Mouse (Mus musculus) adrenal gland, postnatal 36 days (tissue): Measurements from ENCODE around the gene Hnrnpul2. TPM values are rescaled to one million over a fixed set of nuclear protein-coding genes. Genes with fewer than 3 reads are reported as not detected.

Experiments used
- DNase-seq, 2 experiments: peaks; one replicate each; pipeline ENCODE4 v3.0.0; 2021; ENCODE audit warnings: mixed read lengths in 1 of 2
- long read RNA-seq, 2 experiments: library from polyadenylated mRNA; stranded (forward); transcript quantifications; one replicate each; pipeline ENCODE4 v2.0.0; 2021; ENCODE audit warnings: borderline sequencing depth in 2 of 2
- total RNA-seq, 2 experiments: library from RNA; stranded (reverse); gene quantifications; 2 replicates each; pipeline ENCODE4 v1.2.3; 2021

Hnrnpul2 gene
- total RNA-seq, result 10 to 100 TPM; 61.8 to 67.6 TPM
- long read RNA-seq, experiment 1, partial matches to known transcripts, result 1 of 2 reads
- long read RNA-seq, experiment 1, other reads (novel, unspliced or antisense), result 1 of 2 reads
- long read RNA-seq, experiment 2, full-length matches to known transcripts, result 1 of 4 reads
- long read RNA-seq, experiment 2, partial matches to known transcripts, result 3 of 4 reads
- long read RNA-seq, experiment 2, other reads (novel, unspliced or antisense), result 0 of 4 reads

GRCm38 (mm10) chr19:8819596-8820423 is at the start of gene Hnrnpul2:
Gene Hnrnpul2 (plus strand): TSS chr19:8820010.
- DNase-seq, result peak; percentile 99

DNA sequence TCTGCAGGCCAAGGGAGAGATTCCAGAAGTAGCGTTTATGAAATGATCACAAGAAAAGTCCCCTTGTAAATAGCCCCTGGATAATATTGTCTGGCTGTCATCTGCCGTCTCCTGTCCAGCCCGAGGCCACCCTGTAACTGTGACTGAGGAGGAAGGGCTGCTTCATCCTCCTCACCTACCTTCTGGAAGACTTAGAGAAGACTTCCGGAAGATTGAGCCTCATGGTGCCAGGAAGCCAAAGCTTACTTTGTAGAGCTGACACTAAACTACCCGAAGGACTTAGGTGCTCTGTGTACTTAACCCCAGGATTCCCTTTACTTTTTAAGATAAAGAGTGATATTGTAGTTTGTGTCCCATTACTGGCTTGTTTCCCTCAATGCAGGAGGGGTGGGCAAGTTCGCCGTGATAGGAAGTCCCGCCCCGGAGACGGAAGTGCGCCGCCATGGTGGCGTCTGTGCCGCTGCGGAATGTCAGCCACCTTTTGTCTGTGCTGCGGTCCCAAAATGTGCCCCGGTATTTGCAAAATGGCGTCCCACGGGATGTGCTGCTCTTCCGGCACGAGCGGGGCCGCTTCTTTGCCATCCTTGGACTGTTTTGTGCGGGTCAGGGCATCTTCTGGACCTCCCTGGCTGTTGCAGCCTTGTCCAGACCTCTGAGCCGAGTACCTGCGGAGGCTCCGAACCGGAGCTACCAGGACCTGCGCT is 49.1 kb upstream of the Hnrnpul2 start, which contains the start of gene Tmem223:
Gene Tmem223 (plus strand): TSS at position 430 of the 704 bp plus-strand sequence.
- peak; percentile 88 to 92 for DNase-seq

DNA sequence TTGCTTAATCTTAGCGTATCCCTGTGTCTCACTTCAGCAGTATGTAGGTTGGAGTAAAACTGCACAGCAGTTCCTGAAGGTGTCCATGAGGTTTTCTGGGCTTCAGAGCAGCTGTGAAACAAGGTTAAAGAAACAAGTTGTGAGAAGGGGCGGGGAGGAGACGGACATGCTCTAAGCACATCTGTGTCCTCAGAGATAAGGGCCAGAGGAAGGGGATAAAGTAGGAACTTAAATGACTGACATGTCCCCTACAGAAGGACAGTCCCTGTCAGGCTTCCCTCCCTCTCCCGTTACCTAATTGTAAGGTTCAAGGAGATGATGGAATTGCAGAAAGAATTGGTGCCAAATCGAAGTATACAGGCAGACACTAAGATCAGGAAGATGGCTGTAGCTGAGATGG is 46.8 kb upstream of the Hnrnpul2 start:
- DNase-seq, result no peak

GRCm38 (mm10) chr19:8773409-8773808 is 46.4 kb upstream of the Hnrnpul2 start:
- DNase-seq, result no peak

DNA sequence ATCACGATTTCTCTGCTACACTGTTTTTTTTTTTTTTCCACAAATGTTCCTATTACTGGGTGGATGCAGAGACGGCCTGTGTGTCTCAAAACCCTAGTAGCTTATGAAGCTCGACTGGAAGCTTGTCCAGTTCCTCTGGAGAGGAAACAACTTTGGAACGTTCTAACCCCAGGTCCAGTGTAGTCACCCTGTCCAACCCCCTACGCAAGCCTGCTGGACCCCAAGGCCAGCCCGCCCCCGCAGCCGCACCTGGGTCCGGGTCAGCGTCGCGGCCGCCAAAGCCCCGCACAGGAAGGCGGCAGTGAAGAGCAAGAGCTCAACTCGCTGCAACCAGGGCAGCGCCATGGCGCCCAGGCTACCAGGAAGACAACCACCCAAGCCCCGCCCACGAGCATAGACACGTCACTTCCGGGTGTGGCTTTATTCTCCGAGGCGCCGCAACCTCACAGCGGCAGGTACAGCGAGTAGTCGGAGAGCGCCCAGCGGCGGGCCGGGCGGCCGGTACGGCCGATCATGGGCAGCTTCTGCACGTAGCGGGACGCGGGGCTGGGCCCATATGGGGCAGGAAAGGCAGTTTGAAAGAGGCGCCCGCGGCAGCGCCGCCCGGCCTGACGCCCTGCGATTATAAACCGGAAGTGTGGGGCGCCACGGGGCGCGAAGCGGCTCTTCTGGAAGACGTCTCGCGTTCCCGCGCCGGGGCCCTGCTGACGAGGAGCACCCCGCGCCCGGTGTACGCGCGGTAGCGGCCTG is 45.5 kb upstream of the Hnrnpul2 start, which contains the start of gene Tmem179b:
Gene Tmem179b (minus strand): TSS at position 382 of the 750 bp plus-strand sequence.
- peak; percentile 97 for DNase-seq

DNA sequence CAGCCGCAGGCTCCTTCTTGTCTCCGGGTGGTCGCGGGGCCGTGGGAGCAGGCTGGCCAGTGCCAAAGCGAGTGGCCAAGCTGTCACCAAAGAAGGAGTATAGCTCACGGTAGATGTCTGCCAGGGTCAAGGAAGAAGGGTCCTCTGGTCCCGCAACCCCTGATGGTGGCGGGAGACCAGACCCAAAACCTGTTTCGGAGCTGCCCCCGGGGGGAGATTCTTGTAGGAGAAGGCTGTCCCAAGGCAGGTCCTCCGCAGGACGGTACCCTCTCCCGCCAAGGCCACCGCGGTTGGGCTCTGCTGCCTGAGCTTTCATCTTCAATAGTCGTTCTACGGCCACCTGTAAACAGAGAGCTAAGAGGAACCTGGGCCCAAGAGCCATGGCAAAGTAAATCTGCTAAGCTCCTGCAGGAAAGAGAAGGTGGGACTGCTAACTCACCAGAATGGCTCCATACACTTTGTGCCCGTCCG is 44.8 kb upstream of the Hnrnpul2 start:
- peak; percentile 48 to 64 for DNase-seq

DNA sequence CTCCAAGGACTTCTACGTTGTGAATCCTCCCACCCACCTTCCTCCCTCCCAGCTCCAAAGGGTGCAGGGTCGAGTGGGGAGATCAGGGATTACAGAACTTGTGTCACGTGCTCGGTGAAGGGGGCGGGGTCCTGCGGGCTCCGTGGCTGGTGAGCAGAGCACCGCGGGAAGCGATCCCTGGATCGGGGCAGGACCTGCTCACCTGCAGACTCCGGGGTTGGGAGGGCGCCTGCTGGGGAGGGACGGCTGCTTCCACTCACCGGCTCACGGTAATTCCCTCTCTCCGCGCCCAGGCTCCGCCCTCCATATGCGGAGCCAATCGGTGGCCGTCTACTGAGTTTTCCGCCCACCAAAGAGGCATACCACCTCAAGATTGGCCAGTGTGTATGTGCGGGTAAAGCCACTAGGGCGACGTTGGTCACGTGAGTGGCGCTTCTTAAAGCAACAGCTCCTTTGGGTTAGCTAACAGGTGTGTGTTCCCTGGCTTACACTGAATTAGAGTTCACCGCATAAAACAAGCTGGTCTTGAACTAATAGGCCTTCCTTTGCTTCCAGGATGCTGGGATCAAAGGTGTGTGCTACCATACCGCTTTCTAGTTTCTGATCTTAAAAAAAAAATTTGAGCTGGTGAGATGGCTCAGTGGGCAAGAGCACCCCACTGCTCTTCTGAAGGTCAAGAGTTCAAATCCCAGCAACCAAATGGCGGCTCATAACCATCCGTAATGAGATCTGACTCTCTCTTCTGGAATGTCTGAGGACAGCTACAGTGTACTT is 33.6 kb upstream of the Hnrnpul2 start, which contains the start of gene Taf6l:
Gene Taf6l (minus strand): TSS at position 410 of the 774 bp plus-strand sequence.
- DNase-seq, result peak; percentile 92 to 93

- DNase-seq, result no peak
Observed at GRCm38 (mm10) chr19:8788521-8788920, 31.3 kb upstream of the Hnrnpul2 start.

GRCm38 (mm10) chr19:8789171-8789570 is 30.6 kb upstream of the Hnrnpul2 start:
- no peak for DNase-seq

DNA sequence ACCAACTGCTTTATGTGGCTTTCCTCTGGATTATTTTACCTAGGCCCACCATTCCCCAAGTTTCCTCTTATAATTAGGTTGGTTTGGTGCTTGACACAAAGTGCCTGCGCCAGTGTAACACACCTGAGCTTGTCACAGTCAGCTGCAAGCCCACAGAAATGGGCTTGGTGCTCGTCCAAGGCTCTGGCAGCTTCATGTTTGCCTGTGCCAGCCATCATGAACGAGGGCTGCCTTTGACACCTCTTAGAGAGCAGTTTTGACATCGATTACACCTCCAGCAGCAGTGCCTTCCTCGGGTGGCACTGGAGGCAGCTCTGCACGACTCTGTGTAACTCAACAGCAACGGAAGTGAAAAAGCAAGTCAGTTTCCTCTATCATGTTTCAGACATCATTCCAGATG is 29.6 kb upstream of the Hnrnpul2 start:
- no peak for DNase-seq

GRCm38 (mm10) chr19:8798264-8798946 is 21.4 kb upstream of the Hnrnpul2 start, which contains the start of gene Polr2g:
Gene Polr2g (minus strand): TSS chr19:8798577.
- peak; percentile 91 to 94 for DNase-seq

DNA sequence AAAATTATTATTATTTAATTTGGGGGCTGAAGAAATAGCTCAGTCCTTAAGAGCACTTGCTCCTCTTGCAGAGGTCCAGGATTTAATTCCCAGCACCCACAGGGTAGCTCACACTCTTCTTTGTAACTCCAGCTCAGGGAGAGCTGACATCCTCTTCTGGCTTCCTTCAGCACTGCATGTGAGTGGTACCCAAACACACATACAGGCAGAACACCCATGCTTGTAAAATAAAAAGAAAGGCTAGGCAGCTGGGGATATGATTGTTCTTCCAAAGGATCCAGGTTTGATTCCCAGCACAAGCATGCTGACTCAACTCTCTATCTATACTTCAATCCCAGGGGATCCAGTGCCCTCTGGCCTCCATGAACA is 20.9 kb upstream of the Hnrnpul2 start:
- no peak for DNase-seq

DNA sequence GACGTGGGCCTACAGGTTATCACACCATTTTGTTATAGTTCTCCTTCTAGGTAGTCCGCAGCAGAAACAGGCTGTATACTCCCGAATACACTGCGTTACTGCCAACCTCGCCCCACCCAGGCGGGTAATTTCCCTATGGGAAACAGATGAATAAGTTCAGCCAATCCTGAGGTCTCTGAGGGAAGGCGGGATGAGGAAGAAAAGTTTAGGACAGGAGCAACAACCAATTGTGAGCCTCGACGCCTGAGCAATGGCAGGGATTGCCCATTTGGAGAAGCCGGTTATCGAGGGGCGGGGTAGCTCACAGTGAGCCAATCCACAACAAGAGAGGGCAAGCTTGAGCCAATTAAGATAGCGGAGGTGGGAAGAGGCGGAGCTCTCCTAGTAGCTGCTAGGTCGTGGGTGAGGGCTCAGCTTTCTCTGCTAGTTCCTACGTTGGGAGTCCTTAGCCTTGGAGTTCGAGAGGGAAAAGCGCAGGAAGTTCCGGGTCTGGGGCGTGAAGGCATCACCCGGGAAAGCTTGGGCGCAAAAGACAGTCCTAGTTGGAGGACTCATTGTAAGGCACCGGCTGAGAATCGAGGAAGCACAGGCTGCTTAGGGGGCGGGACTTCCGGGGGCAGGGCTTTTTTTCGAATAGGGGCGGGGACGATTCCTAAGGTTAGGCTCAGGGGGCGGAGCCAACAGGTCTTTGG is 17.5 kb upstream of the Hnrnpul2 start, which contains the start of gene Zbtb3:
Gene Zbtb3 (plus strand): TSS at position 426 of the 692 bp plus-strand sequence.
- DNase-seq, result peak; percentile 94 to 95

GRCm38 (mm10) chr19:8803204-8803780 is 16.5 kb upstream of the Hnrnpul2 start:
- DNase-seq, result no peak

DNA sequence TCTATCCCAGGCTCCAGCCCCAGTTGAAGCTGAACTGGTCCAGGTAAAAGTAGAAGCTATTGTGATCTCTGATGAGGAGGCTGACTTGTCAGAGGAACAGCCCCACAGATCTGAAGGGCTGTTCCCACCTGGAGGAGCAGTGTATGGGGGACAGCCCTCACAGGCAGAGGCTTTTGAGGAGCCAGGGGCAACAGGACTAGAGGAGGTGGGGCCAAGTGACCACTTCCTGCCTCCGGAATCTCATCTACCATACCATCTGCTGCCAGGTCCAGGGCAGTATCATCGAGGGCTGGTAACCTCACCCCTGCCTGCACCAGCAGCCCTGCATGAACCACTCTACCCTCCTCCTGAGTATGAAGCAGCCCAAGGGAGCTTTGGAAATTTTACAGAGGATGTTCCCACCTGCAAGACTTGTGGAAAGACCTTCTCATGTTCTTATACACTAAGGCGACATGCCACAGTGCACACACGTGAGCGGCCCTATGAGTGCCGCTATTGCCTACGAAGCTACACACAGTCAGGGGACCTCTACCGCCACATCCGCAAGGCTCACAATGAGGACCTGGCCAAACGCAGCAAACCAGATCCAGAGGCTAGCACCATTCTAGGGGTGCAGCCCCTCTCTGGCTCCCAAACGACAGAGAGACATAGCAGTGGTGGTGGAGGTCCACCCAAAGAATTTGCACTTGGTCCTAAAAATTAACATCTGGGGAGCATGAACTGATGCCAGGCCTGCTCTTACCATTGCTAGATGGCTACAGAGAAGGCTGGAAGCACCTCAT is 15.7 kb upstream of the Hnrnpul2 start:
- no peak for DNase-seq

DNA sequence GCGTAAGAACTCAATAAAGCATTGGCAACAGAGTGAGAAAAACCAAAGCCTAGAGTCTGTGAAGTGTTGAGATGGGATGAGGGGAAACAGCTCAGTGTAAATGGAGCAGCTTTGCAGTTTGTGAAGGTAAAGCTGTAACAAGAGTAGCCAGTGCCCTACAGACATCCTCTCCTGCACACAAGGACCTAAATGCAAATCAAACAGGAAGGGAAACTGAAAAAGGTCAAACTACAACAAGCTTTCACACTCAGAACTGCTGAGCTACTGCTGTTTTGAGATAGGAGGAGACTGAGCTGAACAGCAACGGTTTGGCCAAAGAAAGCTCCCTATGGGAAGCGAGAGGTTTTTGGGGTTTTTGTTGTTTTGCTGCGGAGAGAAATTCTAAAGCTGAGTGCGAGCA is 13.0 kb upstream of the Hnrnpul2 start:
- DNase-seq, result no peak

DNA sequence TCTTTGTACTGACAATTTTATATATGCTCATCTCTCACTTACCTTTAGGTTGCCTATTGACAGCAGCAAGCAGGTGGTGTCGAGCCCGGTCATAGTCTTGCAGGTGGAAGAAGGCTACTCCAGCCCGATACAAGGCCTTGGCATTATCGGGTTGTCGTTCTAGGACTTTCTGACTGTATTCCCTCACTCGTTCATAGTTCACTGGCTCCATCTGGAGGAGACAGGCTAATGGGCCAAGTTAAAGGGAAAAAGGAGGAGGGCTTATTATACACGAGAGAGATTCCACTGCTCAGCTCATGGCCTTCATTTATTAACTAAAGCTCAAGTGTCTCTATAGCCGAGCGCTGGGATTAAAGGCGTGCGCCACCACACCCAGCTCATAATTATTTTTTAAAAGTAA is 4.0 kb upstream of the Hnrnpul2 start:
- DNase-seq, result peak in 1 of 2 experiments; percentile 35

- no peak for DNase-seq
Observed at GRCm38 (mm10) chr19:8817001-8817400, 2.8 kb upstream of the Hnrnpul2 start.
